Mouse (Mus musculus) mouse trophoblast stem cell (cell line): ENCODE results near the gene Il12rb2.

Experiments used
- in situ Hi-C, 2 experiments: fragments of 300-500 bp; cut with MseI, MboI; formaldehyde crosslinking; loops; 2 replicates in 1 of 2; 3 replicates in 1 of 2; pipeline ENCODE4 v1.15.1; 2025

The Il12rb2 gene

GRCm38 (mm10) chr6:67296126-67296525 is 79.9 kb downstream of the Il12rb2 start:
- in situ Hi-C loops = no loop called here

DNA sequence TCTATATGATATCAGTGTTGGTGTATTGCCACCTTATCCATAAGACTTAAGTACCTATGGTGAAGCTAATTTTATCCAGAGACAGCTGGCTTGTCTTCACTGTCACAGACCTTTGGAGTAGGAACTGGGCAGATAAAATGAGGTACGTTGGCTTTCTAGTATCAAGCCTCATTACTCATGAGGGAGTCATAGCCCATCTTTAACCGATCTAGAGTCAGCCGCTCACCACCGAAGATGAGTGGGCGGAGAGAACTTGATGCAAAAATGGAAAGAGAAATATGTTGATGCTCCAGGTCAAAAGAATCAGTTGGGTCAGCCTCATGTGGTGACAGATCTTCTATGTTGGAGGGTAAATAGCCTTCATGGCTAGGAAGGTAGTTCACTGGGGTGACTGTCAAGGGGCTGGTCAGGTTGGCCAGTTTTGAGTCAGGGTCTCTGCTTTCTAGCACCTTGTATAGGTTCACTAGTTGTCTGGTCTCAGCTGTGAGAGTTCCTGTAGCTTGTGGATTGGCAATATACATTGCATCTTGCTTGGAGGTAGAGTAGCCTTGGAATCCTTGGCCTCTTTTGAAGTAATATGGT is 83.9 kb downstream of the Il12rb2 start:
- in situ Hi-C loops = no loop called here

DNA sequence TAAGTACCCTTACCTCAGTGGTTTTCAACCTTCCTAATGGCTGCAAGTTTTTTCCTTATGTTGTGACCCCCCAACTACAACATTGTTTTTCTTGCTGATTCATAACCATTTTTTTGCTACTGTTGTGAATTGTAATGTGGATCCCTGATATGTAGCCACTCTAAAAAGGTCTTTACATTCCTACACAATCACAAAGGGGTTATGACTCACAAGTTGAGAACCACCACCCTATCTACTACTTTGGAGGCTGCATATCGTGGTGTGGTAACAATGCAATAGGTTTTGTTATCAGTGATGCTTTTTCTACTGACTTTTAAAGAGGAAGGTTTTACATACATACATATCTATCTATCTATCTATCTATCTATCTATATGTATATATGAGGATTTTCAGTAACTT is 93.1 kb downstream of the Il12rb2 start:
- in situ Hi-C loops = no loop called here

DNA sequence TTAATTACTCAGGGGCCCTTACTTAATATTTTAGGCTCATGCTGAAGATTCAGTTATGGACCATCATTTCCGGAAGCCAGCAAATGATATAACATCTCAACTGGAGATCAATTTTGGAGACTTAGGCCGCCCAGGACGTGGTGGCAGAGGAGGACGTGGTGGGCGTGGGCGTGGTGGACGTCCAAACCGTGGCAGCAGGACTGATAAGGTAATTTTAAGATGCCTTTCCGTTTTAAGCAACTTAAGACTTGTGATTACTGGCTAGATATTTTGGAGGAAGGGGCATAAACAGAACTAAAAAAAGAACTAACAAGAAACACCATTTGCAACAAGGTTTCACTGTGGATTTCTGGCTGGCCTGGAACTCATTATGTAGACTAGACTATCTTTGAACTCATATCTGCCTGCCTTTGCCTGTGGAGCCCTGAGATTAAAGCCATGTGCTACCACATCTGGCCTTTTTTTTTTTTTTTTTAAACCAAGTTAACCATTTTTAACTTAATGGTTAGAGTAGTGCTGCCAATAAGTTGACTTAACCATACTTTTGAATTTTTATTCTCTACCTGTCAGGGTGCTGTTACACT is 94.3 kb downstream of the Il12rb2 start:
- in situ Hi-C loops = no loop called here

DNA sequence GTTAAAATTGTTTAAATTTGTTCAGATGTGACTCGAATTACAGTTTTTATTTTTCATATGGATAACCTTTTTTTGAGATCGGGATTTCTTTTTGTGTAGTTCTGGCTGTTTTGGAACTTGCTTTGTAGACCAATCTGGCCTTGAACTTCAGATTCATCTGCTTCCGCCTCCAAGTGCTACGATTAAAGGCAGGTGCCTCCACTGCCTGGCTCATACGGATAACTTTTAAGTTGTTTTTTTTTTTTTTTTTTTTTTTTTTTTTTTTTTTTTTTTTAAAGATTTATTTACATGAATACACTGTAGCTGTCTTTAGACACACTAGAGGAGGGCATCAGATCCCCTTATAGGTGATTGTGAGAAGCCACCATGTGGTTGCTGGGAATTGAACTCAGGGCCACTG is 98.0 kb downstream of the Il12rb2 start:
- in situ Hi-C loops = no loop called here

DNA sequence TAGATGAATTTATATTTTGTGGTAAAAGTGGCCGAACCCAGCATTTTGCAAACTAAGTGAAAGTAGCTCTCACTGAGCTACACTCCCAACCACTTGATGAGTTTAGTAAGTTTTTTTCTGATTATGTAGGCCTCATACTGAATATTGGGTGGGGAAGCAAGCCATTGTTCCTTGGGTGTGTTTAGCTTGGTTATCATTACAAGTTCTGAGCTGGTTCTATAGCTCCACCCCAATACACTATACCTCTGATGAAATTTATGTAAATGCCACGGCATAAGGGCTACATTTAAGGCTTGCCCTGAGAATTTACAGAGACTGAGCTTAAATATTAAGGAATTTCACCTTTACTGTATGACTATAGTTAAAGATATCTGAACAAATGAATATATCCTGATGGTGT is 106.5 kb downstream of the Il12rb2 start:
- in situ Hi-C loops = no loop called here

DNA sequence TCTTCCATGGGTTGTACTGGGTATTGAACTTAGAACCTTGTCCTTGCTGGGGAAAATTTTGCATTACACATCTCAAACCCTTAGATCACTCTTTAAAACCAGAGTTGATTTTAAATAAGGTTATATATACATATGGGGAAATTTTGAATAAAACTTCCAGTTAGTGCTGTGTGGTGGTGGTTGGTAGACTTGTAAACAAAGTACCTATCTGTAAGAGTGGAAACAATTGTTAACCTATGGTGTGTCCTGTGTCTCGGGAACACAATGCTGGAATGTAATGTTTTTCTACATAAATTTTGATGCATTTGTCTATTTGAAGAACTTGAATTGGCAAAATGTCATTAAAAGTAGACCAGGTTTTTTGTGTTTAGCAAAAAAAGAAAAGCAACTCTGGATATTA is 107.0 kb downstream of the Il12rb2 start:
- in situ Hi-C loops = no loop called here

GRCm38 (mm10) chr6:67268245-67268612 is 107.8 kb downstream of the Il12rb2 start:
- in situ Hi-C loops = no loop called here

DNA sequence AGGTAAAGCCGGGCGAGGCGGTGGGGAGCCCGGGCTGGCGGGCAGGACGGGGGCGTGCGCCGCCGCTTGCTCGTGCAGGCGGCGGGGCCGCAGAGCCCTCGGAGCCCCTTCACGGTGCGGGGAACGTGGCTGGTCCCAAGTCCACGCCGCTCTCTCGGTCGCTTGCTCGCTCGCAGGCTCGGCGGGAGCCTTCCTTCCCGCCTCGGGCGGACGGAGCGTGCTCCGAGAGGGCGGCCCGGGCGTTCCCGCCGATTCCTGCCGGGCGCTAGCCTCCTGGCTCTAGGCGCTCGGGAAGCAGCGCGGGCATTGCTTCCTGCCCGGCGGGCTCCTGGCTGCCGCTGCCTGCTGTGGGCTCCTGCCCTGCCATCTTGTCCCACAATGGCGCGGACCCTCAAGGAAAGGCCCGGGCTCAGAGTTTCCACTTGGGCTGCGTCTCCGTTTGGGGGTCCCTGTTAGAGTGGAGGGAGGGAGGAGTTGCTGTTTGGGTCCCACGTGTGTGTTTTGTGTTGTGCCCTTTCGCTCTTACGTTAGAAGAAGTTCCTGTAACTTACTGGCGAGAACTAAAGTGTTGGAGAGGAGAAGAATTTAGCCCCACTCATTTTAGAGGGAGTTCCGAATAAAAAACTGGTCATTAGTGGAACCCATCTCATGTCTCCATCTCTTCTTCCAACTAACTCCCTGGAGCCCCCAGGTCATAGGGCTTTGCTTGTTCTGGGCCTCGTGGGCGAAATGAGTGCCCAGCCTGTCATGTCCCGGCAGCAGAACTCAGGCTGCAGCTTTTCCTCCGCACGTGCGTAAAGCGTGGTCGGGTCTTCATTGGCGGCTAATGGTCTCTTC is 108.4 kb downstream of the Il12rb2 start:
- in situ Hi-C loops = no loop called here

- in situ Hi-C loops = no loop called here
Observed at GRCm38 (mm10) chr6:67266664-67267407, 109.2 kb downstream of the Il12rb2 start.

- in situ Hi-C loops = no loop called here
Observed at GRCm38 (mm10) chr6:67266159-67266657, 109.8 kb downstream of the Il12rb2 start.

DNA sequence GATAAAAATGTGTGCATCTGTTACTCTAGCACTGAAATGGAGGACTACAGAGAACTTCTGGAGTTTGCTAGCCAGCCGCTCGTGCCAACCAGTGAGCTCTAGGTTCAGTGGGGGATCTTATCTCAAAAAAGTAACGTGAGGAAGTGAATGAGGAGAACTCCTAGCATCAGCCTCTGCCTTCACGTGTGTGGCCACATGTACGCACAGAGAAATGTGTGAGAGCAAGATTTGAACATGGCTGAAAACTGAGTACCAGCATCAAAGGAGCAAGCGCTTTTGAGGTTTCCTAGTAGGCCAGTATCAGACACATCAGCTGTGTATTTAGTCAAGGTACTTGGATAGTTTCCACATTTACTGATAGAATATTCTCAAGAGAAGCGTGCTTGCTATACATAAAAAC is 111.1 kb downstream of the Il12rb2 start:
- in situ Hi-C loops = no loop called here

DNA sequence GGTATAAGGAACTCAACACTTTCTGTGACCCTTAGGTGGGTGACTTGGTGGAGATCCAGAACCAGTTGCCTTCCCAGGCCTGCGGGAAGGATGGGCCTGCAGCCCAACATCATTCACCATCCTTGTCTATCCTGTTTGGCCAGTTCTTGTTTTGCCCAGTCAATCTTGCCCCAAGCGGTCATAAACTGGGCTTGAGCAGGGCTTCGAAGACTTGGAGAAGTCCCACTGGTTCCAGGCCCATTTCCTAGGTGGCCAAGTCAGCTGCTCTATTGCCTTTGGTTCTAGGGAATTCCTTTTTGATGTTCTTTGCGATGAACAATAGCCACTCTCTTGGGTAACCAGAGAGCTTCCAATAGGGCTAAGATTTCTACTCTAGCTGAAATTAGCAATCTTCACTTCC is 124.9 kb downstream of the Il12rb2 start:
- in situ Hi-C loops = no loop called here

GRCm38 (mm10) chr6:67244451-67244850 is 131.5 kb downstream of the Il12rb2 start:
- in situ Hi-C loops = no loop called here

- in situ Hi-C loops = no loop called here
Observed at GRCm38 (mm10) chr6:67243765-67244420, 132.1 kb downstream of the Il12rb2 start.
